Mouse (Mus musculus) intestine, embryonic 14.5 days (tissue): ENCODE results near the gene Usp47. TPM values are rescaled to one million over a fixed set of nuclear protein-coding genes. Genes with fewer than 3 reads are reported as not detected.

Experiments used
- ATAC-seq: fragments of 200-750 bp; cut with Nextera tagmentation; replicated peaks from 2 replicates; pipeline ENCODE4 v1.8.0; 2017; ENCODE audit warnings: low read depth, moderate number of reproducible peaks, moderate TSS enrichment, moderate library complexity; ENCODE audit not compliant: low FRiP score, low TSS enrichment
- DNase-seq: peaks from one replicate; pipeline ENCODE4 v3.0.0-alpha.2; 2018; ENCODE audit warnings: low spot score
- H3K27ac ChIP-seq: fragments of 300-500 bp; sonication (generic); 2 replicates; pipeline ENCODE4 v1.5.1; 2014; ENCODE audit warnings: low read depth, mild to moderate bottlenecking, control low read depth
- H3K27me3 ChIP-seq: fragments of 300-500 bp; sonication (generic); replicated peaks from 2 replicates; pipeline ENCODE4 v1.6.1; 2014; ENCODE audit warnings: low read length, control low read depth; ENCODE audit not compliant: control insufficient read depth, insufficient read depth
- H3K36me3 ChIP-seq: fragments of 300-500 bp; sonication (generic); 2 replicates; pipeline ENCODE4 v1.6.1; 2014; ENCODE audit warnings: low read length, control low read depth; ENCODE audit not compliant: control insufficient read depth, insufficient read depth
- H3K4me1 ChIP-seq: fragments of 300-500 bp; sonication (generic); replicated peaks from 2 replicates; pipeline ENCODE4 v1.6.1; 2014; ENCODE audit warnings: low read length, control low read depth, mixed read lengths; ENCODE audit not compliant: control insufficient read depth, insufficient read depth
- H3K4me2 ChIP-seq: fragments of 300-500 bp; sonication (generic); 2 replicates; pipeline ENCODE4 v1.6.1; 2014; ENCODE audit warnings: low read length
- H3K4me3 ChIP-seq: fragments of 300-500 bp; sonication (generic); 2 replicates; pipeline ENCODE4 v1.5.1; 2014; ENCODE audit warnings: low read depth, low read length, control low read depth, mixed read lengths
- H3K9ac ChIP-seq: fragments of 300-500 bp; sonication (generic); 2 replicates; pipeline ENCODE4 v1.6.1; 2014; ENCODE audit warnings: mild to moderate bottlenecking, low read length
- H3K9me3 ChIP-seq: fragments of 300-500 bp; sonication (generic); 2 replicates; pipeline ENCODE4 v1.6.1; 2016; ENCODE audit warnings: low read length, control low read depth; ENCODE audit not compliant: control insufficient read depth
- WGBS: fragments of 180-500 bp; shearing (Covaris S2); extraction: QIAGEN DNeasy Blood & Tissue Kit; methylation state at CpG from one replicate; pipeline ENCODE4 v1.1.7; 2014; 5-methylcytosine and 5-hydroxymethylcytosine counted together
- polyA plus RNA-seq: library from polyadenylated mRNA; unstranded; fragments of >200 nt; fragmentation: Nextera tagmentation; extraction: Ambion mirVana; gene quantifications from 2 replicates; pipeline ENCODE4 v1.2.1, GENCODE M21; 2014

Usp47 gene
- polyA plus RNA-seq, 1 experiment from 2014 or later = 82.1 TPM

DNA sequence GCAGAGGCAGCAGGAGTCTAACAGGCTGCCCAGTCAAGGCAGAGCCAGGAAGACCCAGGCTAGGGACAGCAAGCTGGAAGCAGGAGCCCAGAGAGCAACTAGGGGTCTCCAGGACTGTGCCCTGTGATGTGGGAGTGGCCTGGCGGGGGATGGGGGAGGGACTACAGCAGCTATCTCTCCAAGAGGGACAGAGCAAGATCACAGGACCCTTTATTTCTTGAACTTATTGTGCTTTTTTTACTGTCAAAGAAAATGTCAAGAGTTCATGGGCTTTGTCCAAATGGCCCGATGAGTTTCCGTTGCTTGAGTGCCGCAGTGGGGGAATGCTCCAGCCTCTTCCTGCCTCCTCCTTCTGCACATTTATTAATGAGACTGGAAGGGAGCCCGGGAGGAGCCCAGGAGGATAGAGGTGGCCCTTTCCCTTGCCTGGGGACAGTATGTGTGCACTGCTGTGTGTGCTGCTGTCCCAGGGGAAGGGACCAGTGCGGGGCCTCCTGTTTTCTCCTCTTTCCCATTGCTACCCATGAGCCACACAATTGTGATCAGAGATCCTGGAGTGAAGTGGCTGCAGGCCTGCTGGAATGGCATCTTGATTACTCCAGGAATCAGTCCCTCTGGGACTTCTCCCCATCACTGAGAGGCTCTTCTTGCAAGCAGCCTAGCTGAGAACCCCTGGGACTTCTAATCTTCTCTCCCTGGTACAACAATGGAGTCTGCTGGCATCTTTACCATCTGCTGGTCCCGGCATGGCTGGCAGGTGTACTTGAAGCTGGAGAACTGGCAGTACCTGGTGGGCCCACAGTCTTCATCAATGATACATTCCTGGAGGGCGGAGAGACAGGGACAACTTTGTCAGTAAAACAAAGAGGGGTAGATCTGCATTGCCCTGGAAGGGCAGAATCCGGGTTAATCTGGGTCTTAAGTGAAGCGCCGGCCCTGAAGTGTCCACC lies 97.8 kb downstream of the Usp47 start:
- no peaks in the 10 kb centered on the region for H3K27me3 ChIP-seq
- no peak overlapping the region for H3K4me3 ChIP-seq
- ATAC-seq (no peak), DNase-seq (no peak)
- no peak overlapping the region for H3K4me2 ChIP-seq
- H3K9me3 ChIP-seq = no peaks in the 10 kb centered on the region
- WGBS = 77% methylated on average over 11 of the region's 11 CpGs
- H3K9ac ChIP-seq = no peak overlapping the region
- no peaks in the 10 kb centered on the region; the same call in 1 of the 2 replicates for H3K4me1 ChIP-seq
- peaks cover 6% of the 10 kb centered on the region; the same call in 1 of the 2 replicates for H3K36me3 ChIP-seq
- H3K27ac ChIP-seq = no peak overlapping the region

DNA sequence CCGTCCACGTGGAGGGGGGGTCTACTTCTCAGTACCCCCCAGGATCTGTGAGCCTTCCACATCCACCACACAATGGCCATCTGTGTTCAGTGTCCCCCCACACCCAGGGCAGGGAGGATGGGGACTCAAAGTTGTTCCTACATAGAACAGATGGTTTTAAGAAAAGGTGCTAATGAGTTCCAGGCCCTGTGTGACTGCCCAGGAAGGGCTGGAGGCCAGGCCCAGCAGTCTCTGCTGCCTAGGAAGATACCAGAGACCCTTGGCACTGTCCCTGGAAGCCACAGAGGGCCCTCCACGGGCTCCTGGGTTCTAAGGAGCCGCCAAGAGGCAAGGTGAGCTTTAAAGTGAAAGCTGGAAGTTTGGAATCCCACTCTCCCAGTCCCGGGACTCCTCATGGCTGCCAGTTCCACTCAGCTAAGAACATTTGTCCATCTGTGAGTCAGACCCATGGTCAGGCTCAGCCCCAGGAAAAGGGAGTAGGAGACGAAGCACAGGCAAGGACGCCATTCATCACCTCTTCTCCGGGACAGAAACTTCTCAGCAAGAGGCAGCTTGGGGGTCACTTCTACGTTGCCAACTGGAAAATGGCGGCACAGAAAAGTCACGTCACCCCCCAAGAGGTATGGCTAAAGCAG lies 98.7 kb downstream of the Usp47 start:
- Histone ChIP-seq H3K27me3 (no peaks in the 10 kb centered on the region), H3K36me3 (peaks cover 6% of the 10 kb centered on the region; the same call in 1 of the 2 replicates), H3K4me1 (no peaks in the 10 kb centered on the region; the same call in 1 of the 2 replicates), H3K4me3 (no peak overlapping the region), H3K9me3 (no peaks in the 10 kb centered on the region), H3K9ac (no peak overlapping the region), H3K27ac (no peak overlapping the region), H3K4me2 (no peak overlapping the region)
- no peak for ATAC-seq
- DNase-seq = no peak
- WGBS = 75% methylated on average over 11 of the region's 11 CpGs

DNA sequence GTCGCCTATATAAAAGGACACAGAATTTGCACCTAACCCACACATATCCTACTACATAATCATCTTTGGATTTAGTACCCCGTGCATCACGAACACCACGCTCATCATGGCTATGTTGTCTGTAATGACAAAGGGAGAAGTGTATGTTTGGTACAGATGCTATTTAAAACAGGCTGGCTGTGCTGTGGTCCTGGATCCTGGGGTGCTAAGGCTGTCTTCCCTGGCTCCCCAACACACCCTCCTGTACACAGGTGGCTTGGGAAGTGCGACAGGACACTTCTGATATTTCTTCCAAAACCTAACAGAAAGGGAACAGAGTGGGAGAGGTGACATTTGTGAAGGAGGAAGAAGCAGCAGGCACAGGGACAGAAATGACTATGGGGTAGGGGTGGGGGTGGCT lies 100.3 kb downstream of the Usp47 start:
- Histone ChIP-seq H3K4me2 (no peak overlapping the region), H3K4me1 (no peaks in the 10 kb centered on the region; the same call in 1 of the 2 replicates), H3K27ac (no peak overlapping the region), H3K4me3 (no peak overlapping the region), H3K9me3 (no peaks in the 10 kb centered on the region), H3K9ac (no peak overlapping the region), H3K27me3 (no peaks in the 10 kb centered on the region), H3K36me3 (no peaks in the 10 kb centered on the region)
- DNase-seq (no peak), ATAC-seq (no peak)
- 96% methylated on average over 5 of the region's 5 CpGs for WGBS

DNA sequence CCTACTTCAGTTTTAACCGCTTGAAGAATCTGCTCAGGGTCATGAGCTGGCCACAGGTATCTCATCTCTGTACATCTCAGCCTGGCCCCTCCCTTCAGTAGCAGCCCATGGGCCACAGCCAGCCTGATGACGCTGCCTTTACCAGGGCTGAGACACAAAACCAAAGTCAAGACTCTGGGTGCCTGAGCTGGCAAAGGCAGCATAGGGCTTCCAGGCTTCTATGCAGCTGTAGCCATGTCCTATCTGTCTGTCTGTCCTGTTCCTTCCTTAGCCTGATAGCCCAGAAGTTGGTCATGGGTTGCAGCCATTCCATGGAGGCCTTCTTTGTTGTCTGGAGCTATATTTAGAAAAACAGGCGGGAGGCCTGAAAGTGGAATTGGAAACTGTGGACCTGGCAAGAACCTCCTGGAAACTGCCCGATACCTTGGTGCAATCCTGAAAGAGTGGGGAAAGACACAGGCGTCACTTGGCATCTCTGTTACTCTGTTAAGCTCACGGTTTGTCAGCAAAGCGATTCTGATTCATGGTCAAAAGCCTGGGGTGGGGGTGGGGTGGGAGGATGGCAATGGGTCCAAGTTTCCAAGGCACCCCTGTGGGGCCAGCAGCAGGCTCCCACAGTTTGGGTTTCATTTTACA lies 102.4 kb downstream of the Usp47 start:
- ATAC-seq (no peak), DNase-seq (no peak)
- no peak overlapping the region for H3K4me3 ChIP-seq
- no peak overlapping the region for H3K9ac ChIP-seq
- 85% methylated on average over 7 of the region's 7 CpGs for WGBS
- H3K9me3 ChIP-seq = no peaks in the 10 kb centered on the region
- H3K27ac ChIP-seq = no peak overlapping the region
- no peaks in the 10 kb centered on the region for H3K36me3 ChIP-seq
- H3K4me2 ChIP-seq = no peak overlapping the region
- H3K27me3 ChIP-seq = no peaks in the 10 kb centered on the region
- H3K4me1 ChIP-seq = no peaks in the 10 kb centered on the region; the same call in 1 of the 2 replicates

DNA sequence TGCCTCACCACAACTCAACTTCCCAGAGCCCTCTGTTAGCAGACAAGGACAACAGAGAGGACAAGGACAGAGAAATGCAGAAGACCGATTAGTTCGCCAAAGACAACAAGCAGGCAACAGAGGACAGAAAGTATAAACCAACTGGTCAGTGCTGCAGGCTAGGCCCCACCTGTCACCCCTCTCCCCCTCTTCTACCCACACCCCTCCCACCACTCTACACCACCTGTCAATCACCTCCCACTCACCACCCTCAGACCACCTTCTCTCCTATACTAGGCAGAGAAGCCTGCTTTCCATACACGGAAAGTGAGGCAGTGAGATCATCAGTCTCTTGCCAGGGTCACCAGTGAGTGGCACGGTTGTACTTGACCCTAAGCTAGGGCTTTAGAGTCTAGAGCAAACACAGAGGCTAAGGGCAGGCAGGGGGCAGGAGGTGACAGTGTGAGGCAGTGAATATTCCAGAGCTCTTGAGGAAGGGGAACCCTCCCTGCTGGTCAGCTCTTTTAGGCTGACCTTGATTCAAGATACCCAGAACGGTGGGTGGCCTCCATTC lies 103.9 kb downstream of the Usp47 start:
- no peak overlapping the region for H3K9ac ChIP-seq
- WGBS = 59% methylated on average over 5 of the region's 5 CpGs
- DNase-seq (no peak), ATAC-seq (no peak)
- H3K4me3 ChIP-seq = no peak overlapping the region
- H3K4me1 ChIP-seq = no peaks in the 10 kb centered on the region
- no peaks in the 10 kb centered on the region for H3K36me3 ChIP-seq
- H3K9me3 ChIP-seq = no peaks in the 10 kb centered on the region
- no peak overlapping the region for H3K4me2 ChIP-seq
- H3K27ac ChIP-seq = no peak overlapping the region
- H3K27me3 ChIP-seq = no peaks in the 10 kb centered on the region

DNA sequence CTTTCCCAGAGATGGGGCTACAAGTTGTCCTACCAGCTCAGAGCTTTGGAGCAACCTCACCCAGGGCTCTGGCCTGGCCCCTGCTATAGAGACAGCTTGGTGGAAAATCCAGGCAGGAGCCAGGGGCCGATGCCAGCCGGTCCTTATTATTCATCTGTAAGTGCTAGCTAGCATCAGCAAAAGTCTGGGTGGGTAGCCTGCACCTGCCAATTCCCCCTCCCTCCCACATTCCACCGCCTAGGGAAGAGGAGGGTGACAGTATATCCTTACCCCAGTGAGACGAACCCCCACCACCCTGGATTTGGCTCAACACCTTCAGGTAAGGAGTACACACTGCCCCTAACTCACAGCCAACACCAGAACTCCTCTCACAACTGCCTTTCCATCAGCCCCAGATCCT lies 104.7 kb downstream of the Usp47 start:
- 86% methylated on average over 4 of the region's 4 CpGs for WGBS
- no peaks in the 10 kb centered on the region for H3K9me3 ChIP-seq
- ATAC-seq = no peak

DNA sequence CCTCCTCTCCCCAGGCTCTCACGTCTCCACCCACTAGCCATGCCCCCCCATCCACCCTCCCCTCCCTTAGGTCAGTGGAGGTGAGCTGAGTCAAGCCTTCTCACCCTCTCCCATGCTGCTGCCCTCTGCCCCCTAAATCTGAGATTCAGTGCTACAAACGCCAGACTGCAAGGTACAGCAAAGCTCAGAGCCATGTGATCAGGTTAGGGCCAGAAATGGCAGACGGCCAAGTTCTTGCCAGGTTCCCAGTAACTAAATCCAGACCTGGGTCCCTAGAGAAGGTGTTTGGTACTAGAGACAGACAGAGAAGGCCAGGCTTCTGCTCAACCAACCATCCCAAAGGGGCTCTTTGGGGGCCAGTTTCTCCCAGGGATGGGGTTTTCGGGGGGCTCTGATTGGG lies 105.5 kb downstream of the Usp47 start:
- no peaks in the 10 kb centered on the region for H3K9me3 ChIP-seq
- WGBS = 52% methylated on average over 4 of the region's 4 CpGs
- H3K4me3 ChIP-seq = no peak overlapping the region
- H3K36me3 ChIP-seq = no peaks in the 10 kb centered on the region
- H3K9ac ChIP-seq = no peak overlapping the region
- H3K27me3 ChIP-seq = no peaks in the 10 kb centered on the region
- ATAC-seq (no peak), DNase-seq (no peak)
- H3K4me1 ChIP-seq = no peaks in the 10 kb centered on the region
- no peak overlapping the region for H3K27ac ChIP-seq
- H3K4me2 ChIP-seq = no peak overlapping the region

More for the DNA sequence above, 104.7 kb downstream of the Usp47 start:
- H3K27ac ChIP-seq = no peak overlapping the region
- no peaks in the 10 kb centered on the region for H3K36me3 ChIP-seq
- no peaks in the 10 kb centered on the region for H3K4me1 ChIP-seq
- no peak for DNase-seq
- no peak overlapping the region for H3K4me3 ChIP-seq
- H3K9ac ChIP-seq = no peak overlapping the region
- H3K27me3 ChIP-seq = no peaks in the 10 kb centered on the region
- no peak overlapping the region for H3K4me2 ChIP-seq

DNA sequence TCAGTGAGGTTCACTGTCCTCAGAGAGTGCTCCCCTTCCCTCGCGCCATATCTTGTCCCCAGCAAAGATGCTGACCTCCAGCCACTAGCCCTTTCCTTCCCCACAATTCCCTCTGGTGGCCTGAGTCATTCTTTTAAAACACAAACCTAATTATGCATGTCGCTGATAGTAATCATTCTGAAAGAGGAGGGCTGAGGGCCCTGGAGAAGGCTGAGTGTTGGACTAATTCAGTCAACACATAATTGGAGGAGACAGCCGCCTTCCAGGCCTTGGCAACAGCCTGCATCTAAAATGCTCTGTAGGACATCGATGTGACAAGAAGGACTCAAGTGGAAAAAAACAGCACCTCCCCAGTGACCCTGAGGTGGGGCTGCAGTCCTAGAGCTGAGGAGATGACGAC lies 106.5 kb downstream of the Usp47 start:
- DNase-seq (no peak), ATAC-seq (no peak)
- Histone ChIP-seq H3K4me1 (no peaks in the 10 kb centered on the region), H3K9me3 (no peaks in the 10 kb centered on the region), H3K4me2 (no peak overlapping the region), H3K27me3 (no peaks in the 10 kb centered on the region), H3K36me3 (no peaks in the 10 kb centered on the region), H3K27ac (no peak overlapping the region), H3K9ac (no peak overlapping the region), H3K4me3 (no peak overlapping the region)
- 84% methylated on average over 6 of the region's 6 CpGs for WGBS
